Mouse (Mus musculus) G1E (cell line): Measurements from ENCODE around the gene Cant1. TPM values are rescaled to one million over a fixed set of nuclear protein-coding genes. Genes with fewer than 3 reads are reported as not detected.
"Not testable (repeated sequence)": the region's sequence is repeated elsewhere in the genome, so short reads cannot be mapped to it uniquely, and the experiment has no call there.

Source experiments
- ATAC-seq: 2 replicates; pipeline ENCODE4 v1.8.0; 2016; ENCODE audit warnings: mild to moderate bottlenecking; ENCODE audit not compliant: insufficient number of reproducible peaks, poor library complexity, low FRiP score, severe bottlenecking; ENCODE audit errors: extremely low read depth
- DNase-seq: peaks from one replicate; pipeline ENCODE4 v3.0.0; 2012; ENCODE audit warnings: low spot score
- H3K27me3 ChIP-seq: 2 replicates; pipeline ENCODE4 v1.6.1; 2012; ENCODE audit warnings: mild to moderate bottlenecking, low read length, inconsistent platforms; ENCODE audit not compliant: insufficient read depth
- H3K36me3 ChIP-seq: replicated peaks from 2 replicates; pipeline ENCODE3; 2012; ENCODE audit warnings: mild to moderate bottlenecking, inconsistent platforms
- H3K4me1 ChIP-seq: 2 replicates; pipeline ENCODE4 v1.6.1; 2012; ENCODE audit warnings: low read depth, low read length, inconsistent platforms, mixed read lengths; ENCODE audit not compliant: insufficient read depth
- H3K4me3 ChIP-seq: 2 replicates; pipeline ENCODE4 v1.5.1; 2012; ENCODE audit warnings: low read depth, mild to moderate bottlenecking, inconsistent platforms, low read length, moderate library complexity, mixed read lengths
- H3K9me3 ChIP-seq: replicated peaks from 2 replicates; pipeline ENCODE4 v1.6.1; 2012; ENCODE audit warnings: inconsistent platforms
- CTCF ChIP-seq: IDR thresholded peaks from 2 replicates; pipeline ENCODE4 v1.5.1; 2012; ENCODE audit warnings: low read depth, low read length, inconsistent platforms, mixed read lengths
- GATA1 ChIP-seq: IDR thresholded peaks from 2 replicates; pipeline ENCODE4 v1.6.1; 2012; ENCODE audit warnings: borderline replicate concordance, low read length, inconsistent platforms, mixed read lengths
- GATA2 ChIP-seq: IDR thresholded peaks from 2 replicates; pipeline ENCODE4 v1.6.1; 2012; ENCODE audit warnings: low read depth, low read length, inconsistent platforms, borderline replicate concordance
- POLR2AphosphoS5 ChIP-seq: IDR thresholded peaks from 2 replicates; pipeline ENCODE4 v1.6.1; 2012; ENCODE audit warnings: low read depth, low read length, inconsistent platforms; ENCODE audit not compliant: insufficient replicate concordance
- TAL1 ChIP-seq: conservative IDR thresholded peaks from 2 replicates; pipeline ENCODE4 v1.6.1; 2012; ENCODE audit warnings: low read depth, low read length, inconsistent platforms, mixed read lengths
- polyA plus RNA-seq: library from polyadenylated mRNA; stranded (reverse); fragments of >175 nt; gene quantifications from 2 replicates; pipeline ENCODE4 v1.2.3, GENCODE M21; 2012
- total RNA-seq, 2 experiments: library from RNA; stranded (forward) in 1 of 2; stranded (reverse) in 1 of 2; fragments of 200-1000 nt in 1 of 2; fragments of >200 nt in 1 of 2; fragmentation: Nextera tagmentation in 1 of 2; gene quantifications; 2 replicates each; pipeline ENCODE4 v1.2.3; 2014 to 2017

The Cant1 gene
- total and polyA plus RNA-seq, 3 experiments = 14.9 to 47.2 (median 16.5) TPM

DNA sequence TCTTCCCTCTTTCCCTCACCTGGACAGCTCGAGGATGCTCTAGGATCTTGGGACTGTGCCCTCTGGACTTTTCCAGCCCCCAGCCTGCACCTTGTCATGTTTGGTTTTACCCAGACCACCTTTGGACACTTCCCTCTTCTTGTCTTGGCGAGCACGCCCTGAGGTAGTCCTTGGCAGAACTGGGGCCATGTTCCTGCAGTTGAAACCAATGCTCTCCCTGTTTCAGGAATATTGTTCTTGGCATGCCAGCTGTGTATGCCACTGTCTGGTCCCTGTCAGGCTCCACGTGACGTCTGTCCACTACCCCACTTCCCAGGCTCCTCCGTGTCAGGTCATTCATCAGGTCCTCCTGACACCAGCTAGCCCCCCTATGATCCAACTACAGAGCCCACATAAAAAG lies 40.2 kb downstream of the Cant1 start:
- Histone ChIP-seq H3K9me3 (no peaks in the 10 kb centered on the region), H3K4me3 (no peak overlapping the region), H3K27me3 (peaks cover 2% of the 10 kb centered on the region; the same call in 1 of the 2 replicates), H3K4me1 (no peaks in the 10 kb centered on the region), H3K36me3 (no peaks in the 10 kb centered on the region)
- no peak for TF ChIP-seq GATA2
- TF ChIP-seq POLR2AphosphoS5 = no peak
- ATAC-seq (no peak), DNase-seq (no peak)

DNA sequence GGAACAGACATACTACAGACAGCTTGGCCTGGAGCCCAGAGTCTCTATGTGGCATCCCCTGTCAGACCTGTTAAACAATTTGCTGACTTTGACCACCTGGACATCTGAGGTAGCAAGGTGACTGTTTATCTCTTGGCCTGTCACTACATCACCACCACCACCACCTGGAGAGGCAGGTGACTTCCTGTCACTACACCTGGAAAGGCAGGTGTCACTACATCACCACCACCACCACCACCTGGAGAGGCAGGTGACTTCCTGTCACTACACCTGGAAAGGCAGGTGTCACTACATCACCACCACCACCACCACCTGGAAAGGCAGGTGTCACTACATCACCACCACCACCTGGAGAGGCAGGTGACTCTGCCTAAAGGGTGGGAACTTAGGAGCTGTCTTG lies 42.6 kb downstream of the Cant1 start:
- not testable (repeated sequence) for DNase-seq, H3K36me3 ChIP-seq, ATAC-seq, H3K4me3 ChIP-seq, H3K27me3 ChIP-seq, H3K4me1 ChIP-seq, H3K9me3 ChIP-seq

DNA sequence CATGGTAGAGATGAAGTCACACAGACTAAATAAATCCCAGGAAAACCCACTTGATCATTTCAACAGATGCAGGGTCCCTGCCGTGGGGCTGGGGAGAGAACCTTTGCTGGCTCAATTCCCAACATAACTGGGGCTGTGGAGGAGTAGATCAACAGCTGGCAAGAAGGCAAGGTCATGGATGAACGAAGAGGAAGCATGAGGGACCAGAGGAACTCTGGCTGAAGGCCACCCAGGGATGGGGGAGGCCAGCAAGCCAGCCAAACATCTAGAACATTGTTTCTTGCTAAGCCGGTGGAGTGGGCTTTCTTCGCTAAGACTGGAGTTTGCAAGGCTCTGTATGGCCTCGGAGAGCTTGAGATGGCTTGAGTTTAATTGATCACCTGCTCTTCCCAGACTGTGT lies 43.0 kb downstream of the Cant1 start:
- TF ChIP-seq CTCF = no peak
- TF ChIP-seq GATA2 = no peak
- no peak for TF ChIP-seq POLR2AphosphoS5
- no peak for TF ChIP-seq TAL1
- TF ChIP-seq GATA1 = no peak
- no peak for ATAC-seq
- H3K27me3 ChIP-seq = peaks cover 6% of the 10 kb centered on the region; the same call in 1 of the 2 replicates

GRCm38 (mm10) chr11:118375461-118375860 lies 43.4 kb downstream of the Cant1 start:
- Histone ChIP-seq H3K36me3 (no peaks in the 10 kb centered on the region), H3K4me3 (no peak overlapping the region), H3K9me3 (no peaks in the 10 kb centered on the region), H3K27me3 (peaks cover 6% of the 10 kb centered on the region; the same call in 1 of the 2 replicates), H3K4me1 (no peaks in the 10 kb centered on the region)
- ATAC-seq (no peak), DNase-seq (no peak)
- TF ChIP-seq GATA1 = no peak

More for the DNA sequence above, 43.0 kb downstream of the Cant1 start:
- H3K4me3 ChIP-seq = no peak overlapping the region
- DNase-seq = no peak
- no peaks in the 10 kb centered on the region for H3K4me1 ChIP-seq
- H3K36me3 ChIP-seq = no peaks in the 10 kb centered on the region
- H3K9me3 ChIP-seq = no peaks in the 10 kb centered on the region

- H3K9me3 ChIP-seq = no peaks in the 10 kb centered on the region
- H3K4me1 ChIP-seq = no peaks in the 10 kb centered on the region
- peaks cover 6% of the 10 kb centered on the region; the same call in 1 of the 2 replicates for H3K27me3 ChIP-seq
- TF ChIP-seq CTCF (no peak), POLR2AphosphoS5 (no peak), GATA2 (no peak), TAL1 (no peak), GATA1 (no peak)
- H3K36me3 ChIP-seq = no peaks in the 10 kb centered on the region
- ATAC-seq = no peak
- no peak for DNase-seq
- no peak overlapping the region for H3K4me3 ChIP-seq
Measured at GRCm38 (mm10) chr11:118375006-118375405, 43.9 kb downstream of the Cant1 start.

GRCm38 (mm10) chr11:118374506-118374905 lies 44.4 kb downstream of the Cant1 start:
- DNase-seq (no peak), ATAC-seq (no peak)
- peaks cover 6% of the 10 kb centered on the region; the same call in 1 of the 2 replicates for H3K27me3 ChIP-seq
- H3K4me1 ChIP-seq = no peaks in the 10 kb centered on the region
- no peaks in the 10 kb centered on the region for H3K9me3 ChIP-seq
- no peak overlapping the region for H3K4me3 ChIP-seq
- no peaks in the 10 kb centered on the region for H3K36me3 ChIP-seq
- TF ChIP-seq GATA1 = no peak
- no peak for TF ChIP-seq POLR2AphosphoS5
- no peak for TF ChIP-seq TAL1
- no peak for TF ChIP-seq GATA2

GRCm38 (mm10) chr11:118372641-118373040 lies 46.2 kb downstream of the Cant1 start:
- Histone ChIP-seq H3K9me3 (no peaks in the 10 kb centered on the region), H3K36me3 (no peaks in the 10 kb centered on the region), H3K27me3 (peaks cover 8% of the 10 kb centered on the region), H3K4me1 (no peaks in the 10 kb centered on the region), H3K4me3 (no peak overlapping the region)
- TF ChIP-seq POLR2AphosphoS5 = no peak
- no peak for TF ChIP-seq GATA1
- TF ChIP-seq GATA2 = no peak
- no peak for TF ChIP-seq CTCF
- TF ChIP-seq TAL1 = no peak
- ATAC-seq = no peak
- DNase-seq = no peak
